Mouse (Mus musculus): ENCODE results near the gene Wwox. TPM values are rescaled to one million over a fixed set of nuclear protein-coding genes. Genes with fewer than 3 reads are reported as not detected.
A peak's percentile ranks its signal among the peaks of the same experiment; 100 is the strongest.

The Wwox gene
- polyA plus RNA-seq, 1 experiment from 2014 or later = 12.9 TPM

GRCm38 (mm10) chr8:114941644-114942043 lies 502.2 kb downstream of the Wwox start:
- 75% methylated on average over 9 of the region's 9 CpGs for WGBS
- Histone ChIP-seq H3K9ac (ENCODE audit: low read length) (no peak overlapping the region), H3K36me3 (ENCODE audit: control insufficient read depth, insufficient read depth, low read length) (no peaks in the 10 kb centered on the region), H3K9me3 (replicated peaks; ENCODE audit: control insufficient read depth, low read length) (no peaks in the 10 kb centered on the region), H3K4me2 (ENCODE audit: low read depth, low read length) (no peak overlapping the region), H3K27me3 (ENCODE audit: control insufficient read depth, insufficient read depth, low read length) (no peaks in the 10 kb centered on the region), H3K27ac (ENCODE audit: low read length) (no peak overlapping the region), H3K4me3 (replicated peaks; ENCODE audit: low read length) (no peak overlapping the region), H3K4me1 (ENCODE audit: control insufficient read depth, insufficient read depth, low read length) (no peaks in the 10 kb centered on the region)
- ATAC-seq (ENCODE audit: insufficient read depth, low FRiP score) = no peak

- 59% methylated on average over 6 of the region's 6 CpGs for WGBS
- H3K4me3 ChIP-seq (replicated peaks; ENCODE audit: low read length) = no peak overlapping the region
- H3K9ac ChIP-seq (ENCODE audit: low read length) = no peak overlapping the region
- no peak for ATAC-seq (ENCODE audit: insufficient read depth, low FRiP score)
- H3K27ac ChIP-seq (ENCODE audit: low read length) = no peak overlapping the region
- no peaks in the 10 kb centered on the region for H3K36me3 ChIP-seq (ENCODE audit: control insufficient read depth, insufficient read depth, low read length)
- H3K27me3 ChIP-seq (ENCODE audit: control insufficient read depth, insufficient read depth, low read length) = no peaks in the 10 kb centered on the region
- no peaks in the 10 kb centered on the region for H3K9me3 ChIP-seq (replicated peaks; ENCODE audit: control insufficient read depth, low read length)
- H3K4me1 ChIP-seq (ENCODE audit: control insufficient read depth, insufficient read depth, low read length) = no peaks in the 10 kb centered on the region
- H3K4me2 ChIP-seq (ENCODE audit: low read depth, low read length) = no peak overlapping the region
These were observed 508.5 kb downstream of the Wwox start for GRCm38 (mm10) chr8:114947921-114948320.

- Histone ChIP-seq H3K27ac (ENCODE audit: low read length) (peak overlapping the region; percentile 79), H3K4me2 (ENCODE audit: low read depth, low read length) (no peak overlapping the region), H3K36me3 (ENCODE audit: control insufficient read depth, insufficient read depth, low read length) (no peaks in the 10 kb centered on the region), H3K9me3 (replicated peaks; ENCODE audit: control insufficient read depth, low read length) (no peaks in the 10 kb centered on the region), H3K27me3 (ENCODE audit: control insufficient read depth, insufficient read depth, low read length) (no peaks in the 10 kb centered on the region), H3K9ac (ENCODE audit: low read length) (no peak overlapping the region), H3K4me1 (ENCODE audit: control insufficient read depth, insufficient read depth, low read length) (peaks cover 16% of the 10 kb centered on the region), H3K4me3 (replicated peaks; ENCODE audit: low read length) (no peak overlapping the region)
- ATAC-seq (ENCODE audit: insufficient read depth, low FRiP score) = peak; percentile 62
- WGBS = 46% methylated on average over 8 of the region's 8 CpGs
These were observed 517.1 kb downstream of the Wwox start for GRCm38 (mm10) chr8:114956377-114957168.

- no peaks in the 10 kb centered on the region for H3K27me3 ChIP-seq (ENCODE audit: control insufficient read depth, insufficient read depth, low read length)
- no peak overlapping the region for H3K4me3 ChIP-seq (replicated peaks; ENCODE audit: low read length)
- H3K4me1 ChIP-seq (ENCODE audit: control insufficient read depth, insufficient read depth, low read length) = peaks cover 30% of the 10 kb centered on the region
- no peak overlapping the region for H3K4me2 ChIP-seq (ENCODE audit: low read depth, low read length)
- no peak for ATAC-seq (ENCODE audit: insufficient read depth, low FRiP score)
- H3K27ac ChIP-seq (ENCODE audit: low read length) = no peak overlapping the region
- no peaks in the 10 kb centered on the region for H3K36me3 ChIP-seq (ENCODE audit: control insufficient read depth, insufficient read depth, low read length)
- H3K9ac ChIP-seq (ENCODE audit: low read length) = no peak overlapping the region
- 69% methylated on average over 16 of the region's 16 CpGs for WGBS
- H3K9me3 ChIP-seq (replicated peaks; ENCODE audit: control insufficient read depth, low read length) = no peaks in the 10 kb centered on the region
These were observed 519.1 kb downstream of the Wwox start for GRCm38 (mm10) chr8:114958437-114959107.

- ATAC-seq (ENCODE audit: insufficient read depth, low FRiP score) = no peak
- no peaks in the 10 kb centered on the region for H3K27me3 ChIP-seq (ENCODE audit: control insufficient read depth, insufficient read depth, low read length)
- H3K36me3 ChIP-seq (ENCODE audit: control insufficient read depth, insufficient read depth, low read length) = no peaks in the 10 kb centered on the region
- WGBS = 63% methylated on average over 11 of the region's 11 CpGs
- no peaks in the 10 kb centered on the region for H3K9me3 ChIP-seq (replicated peaks; ENCODE audit: control insufficient read depth, low read length)
- H3K27ac ChIP-seq (ENCODE audit: low read length) = no peak overlapping the region
- no peak overlapping the region for H3K4me3 ChIP-seq (replicated peaks; ENCODE audit: low read length)
- peaks cover 30% of the 10 kb centered on the region for H3K4me1 ChIP-seq (ENCODE audit: control insufficient read depth, insufficient read depth, low read length)
- H3K9ac ChIP-seq (ENCODE audit: low read length) = no peak overlapping the region
- no peak overlapping the region for H3K4me2 ChIP-seq (ENCODE audit: low read depth, low read length)
These were observed 520.0 kb downstream of the Wwox start for GRCm38 (mm10) chr8:114959406-114959805.

- Histone ChIP-seq H3K27me3 (ENCODE audit: control insufficient read depth, insufficient read depth, low read length) (no peaks in the 10 kb centered on the region), H3K9me3 (replicated peaks; ENCODE audit: control insufficient read depth, low read length) (no peaks in the 10 kb centered on the region), H3K4me1 (ENCODE audit: control insufficient read depth, insufficient read depth, low read length) (peaks cover 22% of the 10 kb centered on the region), H3K4me3 (replicated peaks; ENCODE audit: low read length) (no peak overlapping the region), H3K9ac (ENCODE audit: low read length) (no peak overlapping the region), H3K4me2 (ENCODE audit: low read depth, low read length) (no peak overlapping the region), H3K36me3 (ENCODE audit: control insufficient read depth, insufficient read depth, low read length) (no peaks in the 10 kb centered on the region), H3K27ac (ENCODE audit: low read length) (no peak overlapping the region; the same call in 1 of the 2 replicates)
- WGBS = 26% methylated on average over 1 of the region's 1 CpGs
- peak; percentile 52; the same call in 1 of the 2 replicates for ATAC-seq (ENCODE audit: insufficient read depth, low FRiP score)
These were observed 523.0 kb downstream of the Wwox start for GRCm38 (mm10) chr8:114962494-114962893.

- no peaks in the 10 kb centered on the region for H3K36me3 ChIP-seq (ENCODE audit: control insufficient read depth, insufficient read depth, low read length)
- H3K27me3 ChIP-seq (ENCODE audit: control insufficient read depth, insufficient read depth, low read length) = no peaks in the 10 kb centered on the region
- no peak overlapping the region for H3K4me3 ChIP-seq (replicated peaks; ENCODE audit: low read length)
- 85% methylated on average over 4 of the region's 4 CpGs for WGBS
- H3K9me3 ChIP-seq (replicated peaks; ENCODE audit: control insufficient read depth, low read length) = no peaks in the 10 kb centered on the region
- ATAC-seq (ENCODE audit: insufficient read depth, low FRiP score) = no peak
- H3K4me1 ChIP-seq (ENCODE audit: control insufficient read depth, insufficient read depth, low read length) = peaks cover 21% of the 10 kb centered on the region
- H3K4me2 ChIP-seq (ENCODE audit: low read depth, low read length) = no peak overlapping the region
- H3K27ac ChIP-seq (ENCODE audit: low read length) = no peak overlapping the region; the same call in 1 of the 2 replicates
- H3K9ac ChIP-seq (ENCODE audit: low read length) = no peak overlapping the region
These were observed 523.8 kb downstream of the Wwox start for GRCm38 (mm10) chr8:114963282-114963681.

- WGBS = 88% methylated on average over 6 of the region's 6 CpGs
These were observed 524.8 kb downstream of the Wwox start for GRCm38 (mm10) chr8:114964206-114964605.

GRCm38 (mm10) chr8:114968842-114969241 lies 529.4 kb downstream of the Wwox start:
- no peak overlapping the region for H3K9ac ChIP-seq (ENCODE audit: low read length)
- H3K4me1 ChIP-seq (ENCODE audit: control insufficient read depth, insufficient read depth, low read length) = peaks cover 5% of the 10 kb centered on the region; the same call in 1 of the 2 replicates
- H3K27ac ChIP-seq (ENCODE audit: low read length) = no peak overlapping the region
- H3K9me3 ChIP-seq (replicated peaks; ENCODE audit: control insufficient read depth, low read length) = no peaks in the 10 kb centered on the region
- no peaks in the 10 kb centered on the region for H3K36me3 ChIP-seq (ENCODE audit: control insufficient read depth, insufficient read depth, low read length)
- no peaks in the 10 kb centered on the region for H3K27me3 ChIP-seq (ENCODE audit: control insufficient read depth, insufficient read depth, low read length)
- no peak overlapping the region for H3K4me3 ChIP-seq (replicated peaks; ENCODE audit: low read length)
- ATAC-seq (ENCODE audit: insufficient read depth, low FRiP score) = no peak
- WGBS = 88% methylated on average over 4 of the region's 4 CpGs
- no peak overlapping the region for H3K4me2 ChIP-seq (ENCODE audit: low read depth, low read length)

More at GRCm38 (mm10) chr8:114964206-114964605, 524.8 kb downstream of the Wwox start:
- Histone ChIP-seq H3K9ac (ENCODE audit: low read length) (no peak overlapping the region), H3K27ac (ENCODE audit: low read length) (no peak overlapping the region), H3K27me3 (ENCODE audit: control insufficient read depth, insufficient read depth, low read length) (no peaks in the 10 kb centered on the region), H3K4me3 (replicated peaks; ENCODE audit: low read length) (no peak overlapping the region), H3K36me3 (ENCODE audit: control insufficient read depth, insufficient read depth, low read length) (no peaks in the 10 kb centered on the region), H3K9me3 (replicated peaks; ENCODE audit: control insufficient read depth, low read length) (no peaks in the 10 kb centered on the region), H3K4me1 (ENCODE audit: control insufficient read depth, insufficient read depth, low read length) (peaks cover 13% of the 10 kb centered on the region), H3K4me2 (ENCODE audit: low read depth, low read length) (no peak overlapping the region)
- no peak for ATAC-seq (ENCODE audit: insufficient read depth, low FRiP score)

All from stomach, embryonic 16.5 days (tissue).